Mouse (Mus musculus): ENCODE results near the gene Sfxn5. TPM values are rescaled to one million over a fixed set of nuclear protein-coding genes. Genes with fewer than 3 reads are reported as not detected.

Gene Sfxn5
- polyA plus RNA-seq, 1 experiment: 1.2 TPM

DNA sequence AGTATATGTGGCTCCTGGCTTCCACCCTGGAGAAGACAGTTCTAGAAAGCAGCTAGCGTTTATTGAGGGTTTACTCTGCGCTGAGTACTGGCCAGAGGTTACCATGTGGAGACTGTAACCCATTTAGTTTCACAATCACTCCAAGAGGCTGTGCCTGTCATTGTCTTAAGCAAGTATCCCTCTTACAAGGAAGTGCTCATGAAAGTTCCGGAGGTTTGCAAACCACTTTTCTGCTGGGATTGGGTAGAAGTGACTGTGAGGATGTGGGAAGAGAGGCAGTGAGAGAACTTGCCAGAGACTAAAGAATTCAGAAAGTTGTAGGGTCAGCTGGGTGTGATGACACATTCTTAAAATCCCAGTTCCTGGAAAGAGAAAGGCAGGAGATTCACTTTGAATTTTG is 149.3 kb downstream of the Sfxn5 start:
- WGBS: 40% methylated on average over 3 of the region's 3 CpGs
- DNase-seq (ENCODE audit: low read depth, low spot score): no peak

DNA sequence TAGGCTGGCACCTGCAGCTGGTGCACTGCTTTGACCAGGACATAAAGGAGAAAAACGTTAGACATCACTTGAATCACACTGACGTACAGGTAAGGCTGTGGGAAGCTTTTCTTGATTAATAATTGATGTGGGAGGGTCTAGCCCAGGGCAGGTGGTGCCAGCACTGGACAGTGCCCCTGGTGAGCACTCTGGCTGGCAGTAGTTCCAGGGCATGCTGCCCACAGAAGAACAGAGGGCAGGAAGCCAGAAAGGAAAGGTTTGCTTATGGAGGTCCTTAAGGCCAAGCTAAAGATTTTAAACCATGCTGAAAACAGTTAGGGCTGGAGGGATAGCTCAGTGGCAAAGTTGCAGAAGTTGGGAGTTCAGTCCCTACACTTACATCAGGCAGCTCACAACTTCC is 153.2 kb downstream of the Sfxn5 start:
- WGBS: 41% methylated on average over 2 of the region's 2 CpGs
- no peak for DNase-seq (ENCODE audit: low read depth, low spot score)

DNA sequence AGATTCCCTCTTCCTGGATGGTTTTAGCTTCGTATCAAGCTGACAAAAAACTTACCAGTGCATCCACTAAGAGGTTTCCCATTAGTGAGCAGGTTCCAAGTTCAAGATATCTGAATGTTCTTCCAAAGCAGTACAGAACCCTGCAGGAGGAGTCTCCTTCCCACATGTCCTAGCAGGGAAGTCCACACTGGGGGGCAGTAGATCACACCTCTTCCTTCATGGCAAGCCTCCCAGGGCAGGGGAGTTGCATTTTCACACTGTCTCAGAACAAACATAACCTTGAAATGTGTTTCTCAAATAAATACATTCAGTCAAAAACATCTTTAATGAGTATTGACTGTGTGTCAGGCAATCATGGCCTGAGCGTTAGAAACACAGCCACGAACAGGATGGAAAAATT is 153.7 kb downstream of the Sfxn5 start:
- WGBS: 61% methylated on average over 3 of the region's 3 CpGs
- no peak for DNase-seq (ENCODE audit: low read depth, low spot score)

DNA sequence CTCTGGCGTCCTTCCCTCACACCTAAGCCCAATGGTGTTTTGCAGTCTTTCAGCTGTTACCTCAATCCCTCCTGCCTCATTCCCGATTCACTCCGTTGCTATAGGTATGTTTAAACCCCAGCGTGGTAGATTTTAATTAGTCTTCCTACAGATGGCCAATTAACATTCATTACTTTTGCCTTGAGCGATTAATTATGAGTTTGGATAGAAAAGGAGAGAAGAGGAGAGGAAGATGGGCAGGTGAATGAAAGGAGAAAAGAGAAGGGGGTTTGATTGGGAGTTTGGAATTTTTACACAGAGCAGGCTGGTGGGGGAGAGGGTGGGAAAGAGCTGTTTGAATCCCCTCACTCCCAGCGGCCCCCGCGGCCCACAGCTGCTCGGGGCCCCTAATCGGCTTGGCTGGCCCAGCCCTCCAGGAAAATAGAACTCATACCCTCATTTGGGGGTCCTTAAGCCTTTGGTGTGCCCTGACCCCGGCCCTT is 167.7 kb downstream of the Sfxn5 start:
- no peak for DNase-seq (ENCODE audit: low read depth, low spot score)
- 62% methylated on average over 11 of the region's 11 CpGs for WGBS

Other genes starting within 250 kb of the Sfxn5 start
- 35.1 and 38.7 TPM in 2 replicates for gene Spr, start 195.7 kb downstream of the Sfxn5 start, polyA plus RNA-seq (2012; rRNA removed)
- not detected in 2 replicates for gene Emx1, start 146.0 kb downstream of the Sfxn5 start, polyA plus RNA-seq (2012; rRNA removed)
- 3.3 and 4.0 TPM in 2 replicates for gene Rab11fip5, start 41.2 kb upstream of the Sfxn5 start, polyA plus RNA-seq (2012; rRNA removed)
- not detected in 2 replicates for gene Noto, start 90.5 kb upstream of the Sfxn5 start, polyA plus RNA-seq (2012; rRNA removed)
- gene Smyd5, start 98.6 kb upstream of the Sfxn5 start, polyA plus RNA-seq (2012; rRNA removed): 18.1 and 21.2 TPM in 2 replicates
- 117 and 123 TPM in 2 replicates for gene Cct7, start 118.1 kb upstream of the Sfxn5 start, polyA plus RNA-seq (2012; rRNA removed)
- gene Pradc1, start 118.5 kb upstream of the Sfxn5 start, polyA plus RNA-seq (2012; rRNA removed): 23.4 and 25.5 TPM in 2 replicates
- 0.14 and 0.20 TPM in 2 replicates for gene Fbxo41, start 169.6 kb upstream of the Sfxn5 start, polyA plus RNA-seq (2012; rRNA removed)
- 0.04 TPM in 1 of 2 replicates, not detected in the other for gene Egr4, start 180.2 kb upstream of the Sfxn5 start, polyA plus RNA-seq (2012; rRNA removed)

Data from large intestine, adult 2 months (tissue).